Mouse (Mus musculus): ENCODE results near the gene Osbpl2. TPM values are rescaled to one million over a fixed set of nuclear protein-coding genes. Genes with fewer than 3 reads are reported as not detected.

Osbpl2 gene
- 57.3 and 63.2 TPM in 2 replicates for polyA plus RNA-seq (2012; rRNA removed)

- DNase-seq (ENCODE audit: low read depth) = peak; percentile 90
Measured at GRCm38 (mm10) chr2:180118661-180119438, at the start of gene Osbpl2. Osbpl2 (plus strand) TSS chr2:180119306.

GRCm38 (mm10) chr2:180069770-180070480 is 49.2 kb upstream of the Osbpl2 start:
- peak; percentile 12 for DNase-seq (ENCODE audit: low read depth)

GRCm38 (mm10) chr2:180070481-180071453 is 48.3 kb upstream of the Osbpl2 start, which contains the start of gene Mtg2:
Mtg2 (plus strand) TSS chr2:180070588.
- peak; percentile 28 for DNase-seq (ENCODE audit: low read depth)

- DNase-seq (ENCODE audit: low read depth) = no peak
Measured at GRCm38 (mm10) chr2:180071671-180072070, 47.4 kb upstream of the Osbpl2 start.

GRCm38 (mm10) chr2:180072886-180073285 is 46.2 kb upstream of the Osbpl2 start:
- no peak for DNase-seq (ENCODE audit: low read depth)

- DNase-seq (ENCODE audit: low read depth) = no peak
Measured at GRCm38 (mm10) chr2:180077622-180078021, 41.5 kb upstream of the Osbpl2 start.

- no peak for DNase-seq (ENCODE audit: low read depth)
Measured at GRCm38 (mm10) chr2:180080680-180081079, 38.4 kb upstream of the Osbpl2 start.

- no peak for DNase-seq (ENCODE audit: low read depth)
Measured at GRCm38 (mm10) chr2:180083063-180083462, 36.0 kb upstream of the Osbpl2 start.

GRCm38 (mm10) chr2:180084565-180084964 is 34.5 kb upstream of the Osbpl2 start:
- DNase-seq (ENCODE audit: low read depth) = no peak

- DNase-seq (ENCODE audit: low read depth) = no peak
Measured at GRCm38 (mm10) chr2:180085926-180086636, 33.0 kb upstream of the Osbpl2 start.

GRCm38 (mm10) chr2:180086637-180087027 is 32.5 kb upstream of the Osbpl2 start:
- no peak for DNase-seq (ENCODE audit: low read depth)

GRCm38 (mm10) chr2:180087472-180087871 is 31.6 kb upstream of the Osbpl2 start:
- DNase-seq (ENCODE audit: low read depth) = no peak

- DNase-seq (ENCODE audit: low read depth) = no peak
Measured at GRCm38 (mm10) chr2:180090285-180090684, 28.8 kb upstream of the Osbpl2 start.

- DNase-seq (ENCODE audit: low read depth) = no peak
Measured at GRCm38 (mm10) chr2:180095711-180096110, 23.4 kb upstream of the Osbpl2 start.

GRCm38 (mm10) chr2:180097585-180097984 is 21.5 kb upstream of the Osbpl2 start:
- DNase-seq (ENCODE audit: low read depth) = no peak

GRCm38 (mm10) chr2:180098167-180098566 is 20.9 kb upstream of the Osbpl2 start:
- no peak for DNase-seq (ENCODE audit: low read depth)

GRCm38 (mm10) chr2:180099529-180099928 is 19.6 kb upstream of the Osbpl2 start:
- DNase-seq (ENCODE audit: low read depth) = no peak

GRCm38 (mm10) chr2:180103151-180103977 is 15.7 kb upstream of the Osbpl2 start:
- DNase-seq (ENCODE audit: low read depth) = no peak

GRCm38 (mm10) chr2:180103978-180104658 is 15.0 kb upstream of the Osbpl2 start, which contains the start of gene Hrh3:
Hrh3 (minus strand) TSS chr2:180104488.
- no peak for DNase-seq (ENCODE audit: low read depth)

All from gonadal fat pad, adult 2 months (tissue).